Comparison of ENCODE assay signal across 15 mouse cellular contexts in the genomic region with DNA sequence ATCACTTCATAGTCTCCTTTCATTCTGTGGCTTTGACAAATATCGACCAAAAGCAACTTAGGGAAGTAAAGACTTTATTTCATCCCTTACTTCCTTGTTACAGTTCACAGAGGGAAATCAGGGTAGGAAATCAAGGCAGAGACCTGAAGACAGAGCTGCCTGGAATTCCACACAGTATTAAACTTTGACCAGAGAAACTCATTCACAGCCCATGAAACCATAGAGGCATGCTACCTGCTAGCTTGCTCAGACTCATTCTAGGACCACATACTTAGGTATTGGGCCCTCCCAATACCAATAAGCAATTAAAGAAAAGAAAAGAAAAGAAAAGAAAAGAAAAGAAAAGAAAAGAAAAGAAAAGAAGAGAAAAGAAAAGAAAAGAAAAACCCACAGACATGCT.
"Had no signal": no experiment of that assay in that cellular context is flagged by ENCODE, and none has a peak within 500 bp of the region (broad histone marks: within the 10 kb centered on the region; RNA-seq: fewer than 3 reads in every experiment).

No protein-coding gene starts in this region.

- DNase-seq: retina, postnatal 1 day; right cerebral cortex, adult 18-20 months; right cerebral cortex, postnatal 14 days; right cerebral cortex, postnatal 25 days; right cerebral cortex, postnatal 4 days; spleen, adult 18-20 months; thymus, adult 18-20 months; thymus, adult 2 months; thymus, postnatal 14 days; thymus, postnatal 25 days; thymus, postnatal 36 days; thymus, postnatal 4 days had no signal

- H3K27me3 ChIP-seq: neural tube, embryonic 15.5 days; stomach, embryonic 15.5 days had no signal

- H3K36me3 ChIP-seq: neural tube, embryonic 15.5 days; stomach, embryonic 15.5 days had no signal

- H3K27ac ChIP-seq: neural tube, embryonic 15.5 days; stomach, embryonic 15.5 days; stomach, postnatal 0 days had no signal

- H3K4me2 ChIP-seq: neural tube, embryonic 15.5 days; stomach, embryonic 15.5 days had no signal

- H3K4me3 ChIP-seq: neural tube, embryonic 15.5 days; stomach, embryonic 15.5 days had no signal

- H3K9me3 ChIP-seq: neural tube, embryonic 15.5 days; stomach, embryonic 15.5 days had no signal

- H3K9ac ChIP-seq: neural tube, embryonic 15.5 days; stomach, embryonic 15.5 days had no signal
